25 mouse cellular contexts compared by ENCODE assay signal in genomic region chrX:139737066-139737465, GRCm38 (mm10). TPM values are rescaled to one million over a fixed set of nuclear protein-coding genes. Genes with fewer than 3 reads are reported as not detected.
DNase-seq lines count a peak whose midpoint lies in the region; ATAC-seq and TF ChIP-seq lines count a peak whose summit lies in the region.
"Had no signal": no experiment of that assay in that cellular context is flagged by ENCODE, and none has a peak within 500 bp of the region (broad histone marks: within the 10 kb centered on the region; RNA-seq: fewer than 3 reads in every experiment).

No protein-coding gene starts in this region.

- no peak for ATAC-seq in CD4-positive, CD25-positive, alpha-beta regulatory T cell, adult 4 months
- ATAC-seq in lung, postnatal 0 days = no peak
- ATAC-seq: forebrain, embryonic 13.5 days; forebrain, embryonic 15.5 days; forebrain, postnatal 0 days had no signal

- H3K27ac ChIP-seq in lung, postnatal 0 days (ENCODE audit: low read length) = no peak overlapping the region
- H3K27ac ChIP-seq: embryonic facial prominence, embryonic 10.5 days; embryonic facial prominence, embryonic 12.5 days; forebrain, embryonic 13.5 days; forebrain, embryonic 15.5 days had no signal

- no peak for TF ChIP-seq EP300 in lung, postnatal 0 days (IDR thresholded peaks at IDR 0.05)

- WGBS in lung, postnatal 0 days = 74% methylated on average over 5 of the region's 5 CpGs

- H3K4me3 ChIP-seq in lung, postnatal 0 days (ENCODE audit: low read depth, low read length) = no peak overlapping the region
- H3K4me3 ChIP-seq: embryonic facial prominence, embryonic 10.5 days; embryonic facial prominence, embryonic 12.5 days; forebrain, embryonic 13.5 days; forebrain, embryonic 15.5 days had no signal

- H3K27me3 ChIP-seq in lung, postnatal 0 days (replicated peaks; ENCODE audit: insufficient read depth, low read length) = no peaks in the 10 kb centered on the region
- H3K27me3 ChIP-seq: CH12.LX; embryonic facial prominence, embryonic 12.5 days; forebrain, embryonic 13.5 days; forebrain, embryonic 15.5 days had no signal

- H3K4me1 ChIP-seq in lung, postnatal 0 days (ENCODE audit: insufficient read depth, low read depth, low read length) = no peaks in the 10 kb centered on the region
- H3K4me1 ChIP-seq: embryonic facial prominence, embryonic 10.5 days; embryonic facial prominence, embryonic 12.5 days; forebrain, embryonic 13.5 days; forebrain, embryonic 15.5 days had no signal

- peak; percentile 39 for DNase-seq in heart, adult 11 months
- no peak for DNase-seq in heart, adult 18-20 months
- peak; percentile 1 for DNase-seq in 416B (ENCODE audit: low read depth)
- DNase-seq in adipocyte (ENCODE audit: low spot score) = peak; percentile 52
- DNase-seq in lung, postnatal 0 days (ENCODE audit: low spot score) = no peak
- DNase-seq: adrenal gland, adult 8-10 months; adrenal gland, postnatal 14 days; adrenal gland, postnatal 36 days; cerebellum, adult 11-12 months; cerebellum, adult 2 months; cerebellum, adult 9-10 months; cerebellum, postnatal 10 days; cerebellum, postnatal 25 days; forebrain, postnatal 0 days had no signal

- no peak overlapping the region for H3K9ac ChIP-seq in lung, postnatal 0 days (replicated peaks; ENCODE audit: low read depth)
- H3K9ac ChIP-seq: embryonic facial prominence, embryonic 12.5 days; forebrain, embryonic 13.5 days; forebrain, embryonic 15.5 days; forebrain, postnatal 0 days had no signal

- H3K36me3 ChIP-seq in lung, postnatal 0 days (ENCODE audit: insufficient read depth, low read length) = no peaks in the 10 kb centered on the region
- H3K36me3 ChIP-seq: embryonic facial prominence, embryonic 10.5 days; embryonic facial prominence, embryonic 12.5 days; forebrain, embryonic 15.5 days had no signal

- no peaks in the 10 kb centered on the region for H3K9me3 ChIP-seq in lung, postnatal 0 days (ENCODE audit: low read length)
- H3K9me3 ChIP-seq: embryonic facial prominence, embryonic 10.5 days; embryonic facial prominence, embryonic 12.5 days; forebrain, embryonic 13.5 days; forebrain, embryonic 15.5 days; G1E had no signal

- no peak for TF ChIP-seq CTCF in lung, postnatal 0 days (IDR thresholded peaks at IDR 0.05)

- H3K4me2 ChIP-seq in lung, postnatal 0 days (replicated peaks; ENCODE audit: low read depth, low read length) = no peak overlapping the region
- H3K4me2 ChIP-seq: embryonic facial prominence, embryonic 12.5 days; forebrain, embryonic 13.5 days; forebrain, embryonic 15.5 days had no signal

RNA-seq across cellular contexts. Expression of gene Gm15013, which starts 22.8 kb away (rescaled TPM):
- not detected for total RNA-seq in heart, adult 18-20 months (2021)
- polyA plus RNA-seq in CD4-positive, CD25-positive, alpha-beta regulatory T cell, adult 4 months (2017; shearing (Covaris generic)) = 1 to 10 TPM in 1 of 2 experiments, not detected in 1; 3.7 TPM
- polyA plus RNA-seq in lung, postnatal 0 days (2015; fragmentation: Nextera tagmentation; extraction: Ambion mirVana) = 0.20 and 0.30 TPM in 2 replicates
- total RNA-seq: adrenal gland, adult 18-20 months; adrenal gland, adult 8-10 months; adrenal gland, postnatal 14 days; adrenal gland, postnatal 36 days; forebrain, postnatal 0 days had no signal
- polyA plus RNA-seq: cerebellum, adult 2 months; cortical plate, adult 2 months; embryonic facial prominence, embryonic 10.5 days; forebrain, embryonic 11.5 days; forebrain, embryonic 13.5 days; forebrain, embryonic 15.5 days; forebrain, postnatal 0 days had no signal

RNA-seq across cellular contexts. Expression of gene Ripply1, which starts 45.1 kb away (rescaled TPM):
- total RNA-seq in heart, adult 18-20 months (2021) = not detected
- not detected for polyA plus RNA-seq in CD4-positive, CD25-positive, alpha-beta regulatory T cell, adult 4 months (2017; shearing (Covaris generic))
- not detected in 2 replicates for polyA plus RNA-seq in lung, postnatal 0 days (2015; fragmentation: Nextera tagmentation; extraction: Ambion mirVana)
- total RNA-seq: adrenal gland, adult 18-20 months; adrenal gland, adult 8-10 months; adrenal gland, postnatal 14 days; adrenal gland, postnatal 36 days; CH12.LX; forebrain, postnatal 0 days; G1E had no signal
- polyA plus RNA-seq: C2C12; cortical plate, adult 2 months; embryonic facial prominence, embryonic 12.5 days; forebrain, embryonic 11.5 days; forebrain, embryonic 13.5 days; forebrain, embryonic 15.5 days; forebrain, postnatal 0 days had no signal

RNA-seq across cellular contexts. Expression of gene Tbc1d8b, which starts 52.3 kb away (rescaled TPM):
- total RNA-seq in heart, adult 18-20 months (2021) = 1 to 10 TPM; 5.6 to 5.7 TPM
- 1 to 10 TPM; 5.6 to 7.8 TPM for polyA plus RNA-seq in CD4-positive, CD25-positive, alpha-beta regulatory T cell, adult 4 months (2017; shearing (Covaris generic))
- 2.2 and 2.5 TPM in 2 replicates for polyA plus RNA-seq in lung, postnatal 0 days (2015; fragmentation: Nextera tagmentation; extraction: Ambion mirVana)

Comparison
In these comparisons a context has a peak if more than half of its experiments do, and no peak if none do; other contexts are left out.
1. DNase-seq: peak in heart, adult 11 months (single experiment), 416B (single experiment) and adipocyte (single experiment); none in heart, adult 18-20 months (0 of 2) and lung, postnatal 0 days (single experiment).